14 mouse cellular contexts compared by ENCODE assay signal in the genomic region with DNA sequence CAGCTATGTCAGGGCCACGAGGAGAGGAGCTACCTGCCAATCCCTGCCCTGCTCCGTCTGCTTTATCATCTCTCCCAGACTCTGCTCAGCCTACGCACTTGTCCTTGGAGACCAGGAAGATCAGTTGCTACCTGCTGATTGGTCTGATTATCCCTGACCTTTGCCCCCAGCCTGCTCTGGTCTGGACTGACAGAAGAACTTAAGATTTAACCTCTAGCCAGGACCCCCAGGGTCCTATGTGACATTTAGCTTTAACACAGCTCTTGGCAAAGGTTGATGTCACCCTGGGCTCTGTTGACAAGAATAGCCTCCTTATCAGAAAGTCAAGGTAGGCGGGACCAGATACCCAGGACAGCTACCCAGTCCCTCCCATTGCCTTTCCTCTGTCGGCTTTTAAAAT. TPM values are rescaled to one million over a fixed set of nuclear protein-coding genes. Genes with fewer than 3 reads are reported as not detected.
DNase-seq lines count a peak whose midpoint lies in the region; ATAC-seq lines count a peak whose summit lies in the region.
"Had no signal": no experiment of that assay in that cellular context is flagged by ENCODE, and none has a peak within 500 bp of the region (broad histone marks: within the 10 kb centered on the region; RNA-seq: fewer than 3 reads in every experiment).

No protein-coding gene starts in this region.

- peaks cover 54% of the 10 kb centered on the region for H3K4me1 ChIP-seq in heart, embryonic 12.5 days (replicated peaks)
- peaks cover 46% of the 10 kb centered on the region for H3K4me1 ChIP-seq in liver, embryonic 13.5 days (replicated peaks)

- intact Hi-C loops in gastrocnemius, postnatal 14 days (cut with DNase I; ENCODE audit: low total_unique reads) = no loop called here

- H3K36me3 ChIP-seq in heart, embryonic 12.5 days = no peaks in the 10 kb centered on the region
- no peaks in the 10 kb centered on the region for H3K36me3 ChIP-seq in liver, embryonic 13.5 days

- no peaks in the 10 kb centered on the region for H3K9me3 ChIP-seq in heart, embryonic 12.5 days (replicated peaks)
- H3K9me3 ChIP-seq in liver, embryonic 13.5 days (replicated peaks) = no peaks in the 10 kb centered on the region

- DNase-seq in cerebellum, adult 18-20 months = peak; percentile 44 to 62
- no peak for DNase-seq in cerebellum, postnatal 4 days (ENCODE audit: low spot score in 2 of 2)
- peak; percentile 59 for DNase-seq in cerebellum, adult 9-11 months
- DNase-seq in liver, embryonic 13.5 days = peak; percentile 4
- no peak for DNase-seq in gastrocnemius, postnatal 14 days
- no peak for DNase-seq in Muller cell, postnatal 12 days (ENCODE audit: inconsistent ontology term)
- no peak for DNase-seq in lung, postnatal 25 days (ENCODE audit: low spot score)
- DNase-seq: thymus, adult 2 months had no signal

- H3K4me2 ChIP-seq in heart, embryonic 12.5 days = peak overlapping the region; percentile 78
- peak overlapping the region; percentile 11 for H3K4me2 ChIP-seq in liver, embryonic 13.5 days

- H3K9ac ChIP-seq in heart, embryonic 12.5 days = peak overlapping the region; percentile 4; the same call in 1 of the 2 replicates
- H3K9ac ChIP-seq in liver, embryonic 13.5 days = no peak overlapping the region

- H3K4me3 ChIP-seq in heart, embryonic 12.5 days = no peak overlapping the region
- no peak overlapping the region for H3K4me3 ChIP-seq in liver, embryonic 13.5 days (replicated peaks)

- ATAC-seq in heart, embryonic 12.5 days (ENCODE audit: insufficient number of reproducible peaks, low FRiP score) = 0 out of 2 replicates have a peak, but pooled peaks have one; percentile 62
- peak; percentile 66 for ATAC-seq in liver, embryonic 13.5 days (ENCODE audit: low read depth)

- H3K27ac ChIP-seq in heart, embryonic 12.5 days (ENCODE audit: poor library complexity, severe bottlenecking) = peak overlapping the region; percentile 93
- H3K27ac ChIP-seq in liver, embryonic 13.5 days = no peak overlapping the region; the same call in 1 of the 2 replicates
- H3K27ac ChIP-seq: macrophage had no signal

- 10% methylated on average over 5 of the region's 5 CpGs for WGBS in heart, embryonic 12.5 days
- 9% methylated on average over 5 of the region's 5 CpGs for WGBS in liver, embryonic 13.5 days (ENCODE audit: insufficient replicate concordance)

- peaks cover 17% of the 10 kb centered on the region for H3K27me3 ChIP-seq in heart, embryonic 12.5 days (replicated peaks)
- H3K27me3 ChIP-seq in liver, embryonic 13.5 days = peaks cover 43% of the 10 kb centered on the region

RNA-seq across cellular contexts. Expression of a gene that starts 3.3 kb away (rescaled TPM):
- polyA plus RNA-seq in heart, embryonic 12.5 days (2016; fragmentation: Nextera tagmentation; extraction: Ambion mirVana) = 24.8 and 29.4 TPM in 2 replicates
- 1.9 and 2.6 TPM in 2 replicates for polyA plus RNA-seq in liver, embryonic 13.5 days (2015; fragmentation: Nextera tagmentation; extraction: Ambion mirVana)
- total RNA-seq in gastrocnemius, postnatal 14 days (2021) = not detected

RNA-seq across cellular contexts. Expression of a gene that starts 31.5 kb away (rescaled TPM):
- polyA plus RNA-seq in heart, embryonic 12.5 days (2016; fragmentation: Nextera tagmentation; extraction: Ambion mirVana) = not detected in 2 replicates
- not detected in 2 replicates for polyA plus RNA-seq in liver, embryonic 13.5 days (2015; fragmentation: Nextera tagmentation; extraction: Ambion mirVana)
- total RNA-seq in gastrocnemius, postnatal 14 days (2021) = not detected
- total RNA-seq: ES-E14; left cerebral cortex, postnatal 10 days; liver, adult 2 months had no signal
- polyA plus RNA-seq: gonadal fat pad, adult 2 months; liver, adult 2 months; macrophage had no signal

Comparison
In these comparisons a context has a peak if more than half of its experiments do, and no peak if none do; other contexts are left out.
1. DNase-seq: peak in cerebellum, adult 18-20 months (2 of 2), cerebellum, adult 9-11 months (single experiment) and liver, embryonic 13.5 days (single experiment); none in cerebellum, postnatal 4 days (0 of 2), gastrocnemius, postnatal 14 days (single experiment), Muller cell, postnatal 12 days (single experiment) and lung, postnatal 25 days (single experiment).